Mouse (Mus musculus): Measurements from ENCODE around the gene Ccdc116.
A peak's percentile ranks its signal among the peaks of the same experiment; 100 is the strongest.
"Not testable (repeated sequence)": the region's sequence is repeated elsewhere in the genome, so short reads cannot be mapped to it uniquely, and the experiment has no call there.

Gene Ccdc116

DNA sequence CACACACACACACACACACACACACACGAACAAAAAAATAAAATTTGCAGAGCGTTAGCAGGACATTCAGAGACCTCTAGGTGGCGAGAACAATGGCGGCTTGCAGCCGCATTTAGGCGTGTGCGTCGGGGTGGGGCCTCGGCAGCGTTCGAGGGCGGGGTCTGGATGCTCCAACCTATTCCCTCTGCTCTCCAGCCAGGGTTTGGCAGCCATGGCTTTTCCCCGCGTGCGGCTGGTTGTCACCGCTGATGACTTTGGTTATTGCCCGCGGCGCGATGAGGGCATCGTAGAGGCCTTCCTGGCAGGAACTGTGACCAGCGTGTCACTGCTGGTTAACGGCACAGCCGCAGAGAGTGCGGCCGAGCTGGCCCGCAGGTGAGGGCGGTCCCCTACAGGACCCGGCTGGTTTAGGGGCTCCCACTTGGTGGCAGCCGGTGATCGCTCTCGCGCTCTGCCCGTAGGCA, at the start of gene Ccdc116:
Ccdc116 (minus strand) TSS at position 458 of the 464 bp plus-strand sequence.
- DNase-seq, result peak; percentile 95

DNA sequence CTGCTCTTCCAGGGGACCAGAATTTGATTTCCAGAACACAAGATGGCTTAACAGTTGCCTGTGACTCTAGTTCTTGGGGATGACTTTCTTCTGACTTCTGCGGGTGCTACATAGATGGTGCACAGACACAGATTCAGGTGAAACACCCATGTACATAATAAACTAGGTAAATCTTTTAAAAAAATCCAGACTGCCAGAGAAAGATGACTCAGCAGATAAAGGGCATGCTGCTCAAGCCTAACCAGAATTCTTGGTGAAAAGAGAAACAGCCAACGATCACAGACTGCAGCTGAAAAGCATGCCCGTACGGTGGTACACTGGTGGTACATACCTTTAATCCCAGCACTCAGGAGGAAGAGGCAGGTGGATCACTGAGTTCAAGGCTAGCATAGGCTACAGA, 46.8 kb upstream of the Ccdc116 start:
- no peak for DNase-seq

DNA sequence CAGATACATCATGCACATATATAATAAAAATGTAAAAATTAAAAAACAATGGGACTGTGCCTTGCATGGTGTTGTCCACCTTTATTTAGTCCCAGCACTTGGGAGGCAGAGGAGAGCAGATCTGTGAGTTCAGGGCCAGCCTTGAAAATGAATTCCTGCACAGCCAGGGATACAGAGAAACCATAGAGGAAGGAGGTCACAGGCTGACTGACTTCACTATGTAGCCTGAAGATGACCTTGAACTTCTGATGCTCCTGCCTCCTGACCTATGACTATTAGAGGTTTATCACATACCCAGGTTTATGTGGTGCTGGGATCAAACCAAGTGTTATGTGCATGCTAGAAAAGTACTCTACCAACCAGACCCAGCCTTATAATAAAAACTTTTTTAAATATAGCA, 38.4 kb upstream of the Ccdc116 start:
- no peak for DNase-seq

GRCm38 (mm10) chr16:17183003-17183402, 36.0 kb upstream of the Ccdc116 start:
- DNase-seq, result no peak

DNA sequence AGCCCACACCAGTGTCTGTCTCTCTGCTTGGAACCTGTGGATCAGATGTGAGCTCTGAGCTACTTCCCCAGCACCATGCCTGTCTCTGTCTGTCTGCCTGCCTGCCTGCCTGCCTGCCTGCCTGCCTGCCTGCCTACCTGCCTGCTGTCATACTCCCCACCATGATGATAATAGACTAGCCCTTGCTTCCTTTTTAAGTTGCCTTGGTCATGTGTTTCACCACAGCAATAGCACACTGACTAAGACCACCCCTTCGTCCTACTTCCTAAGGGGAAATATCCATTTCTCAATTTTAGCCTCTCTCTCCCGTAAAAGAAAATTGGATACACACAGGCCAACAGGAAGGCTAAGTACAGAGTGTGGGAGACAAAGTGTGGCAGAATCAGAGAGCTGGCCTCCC, 35.1 kb upstream of the Ccdc116 start:
- no peak for DNase-seq

DNA sequence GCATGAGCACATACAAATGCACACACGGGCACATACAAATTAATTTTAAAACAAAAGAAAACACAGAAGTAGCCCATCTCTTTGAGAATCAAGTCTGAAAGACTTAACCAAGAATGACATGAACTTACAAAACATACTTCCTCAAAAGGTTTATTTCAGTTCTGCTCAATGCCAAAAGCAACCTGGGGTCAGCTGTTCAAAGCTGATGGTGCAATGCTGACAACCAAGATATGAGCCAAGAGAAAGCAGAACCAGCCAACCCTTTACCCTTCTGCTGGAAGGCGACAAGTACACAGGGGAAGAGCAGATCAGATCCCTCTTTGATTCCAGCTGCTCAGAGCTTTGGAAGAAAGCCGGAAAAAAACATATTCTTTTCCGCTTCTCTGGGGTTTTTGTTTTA, 34.4 kb upstream of the Ccdc116 start:
- DNase-seq, result no peak

DNA sequence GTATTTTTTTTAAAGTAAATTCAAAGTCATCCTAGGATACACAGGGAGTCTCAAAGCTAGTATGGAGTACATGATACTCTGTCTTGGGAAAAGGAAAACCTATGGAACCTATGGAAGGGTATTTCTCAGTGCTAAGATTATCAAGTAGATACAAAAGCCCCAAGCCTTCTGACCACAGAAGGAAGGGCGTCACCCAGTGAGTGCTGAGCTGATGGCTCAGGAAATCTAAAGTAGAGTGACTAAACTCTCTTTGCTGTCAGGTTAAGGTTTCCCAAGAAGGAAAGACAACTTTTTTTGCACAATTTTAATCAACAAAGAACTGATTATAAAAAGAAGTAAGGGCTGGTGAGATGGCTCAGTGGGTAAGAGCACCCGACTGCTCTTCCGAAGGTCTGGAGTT, 32.7 kb upstream of the Ccdc116 start:
- no peak for DNase-seq

- DNase-seq, result no peak
Measured at GRCm38 (mm10) chr16:17177623-17178170, 30.7 kb upstream of the Ccdc116 start.

DNA sequence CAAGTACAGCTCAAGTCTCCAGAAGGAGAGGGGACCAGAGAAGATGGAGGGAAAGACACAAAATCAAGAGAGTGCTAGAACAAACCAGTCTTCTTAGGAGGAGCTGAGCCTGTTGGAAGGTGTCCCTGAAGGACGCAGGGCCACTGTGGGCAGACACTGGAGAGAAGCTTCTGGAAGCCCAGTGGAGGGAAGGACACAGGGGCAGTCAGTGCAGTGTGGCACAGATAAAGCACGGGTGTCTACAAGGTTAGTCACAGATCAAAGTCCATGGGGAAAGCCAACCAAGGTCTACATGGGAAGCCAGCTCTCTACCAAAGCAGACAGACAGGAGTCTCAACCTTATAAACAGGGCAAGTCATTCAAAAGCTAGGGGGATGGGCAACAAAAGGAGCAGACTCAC, 28.7 kb upstream of the Ccdc116 start:
- DNase-seq, result no peak

- no peak for DNase-seq
Measured at GRCm38 (mm10) chr16:17168049-17168448, 21.0 kb upstream of the Ccdc116 start.

- DNase-seq, result no peak
Measured at GRCm38 (mm10) chr16:17167179-17167578, 20.1 kb upstream of the Ccdc116 start.

DNA sequence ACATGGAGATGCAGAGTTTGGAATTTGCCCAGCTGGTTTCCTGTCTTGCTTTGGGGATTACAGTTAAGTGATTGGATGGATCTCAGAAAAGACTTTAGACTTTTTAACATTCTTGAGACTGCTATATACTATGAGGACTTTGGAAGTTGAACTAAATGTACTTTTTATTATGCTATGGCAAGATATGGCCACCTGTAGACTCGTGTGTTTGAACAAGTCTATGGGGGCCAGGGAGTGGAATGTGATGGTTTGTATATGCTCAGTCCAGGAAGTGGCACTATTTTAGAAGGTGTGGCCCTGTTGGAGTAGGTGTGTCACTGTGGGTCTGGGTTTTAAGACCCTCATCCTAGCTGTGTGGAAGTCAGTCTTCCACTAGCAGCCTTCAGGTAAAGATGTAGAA, 18.4 kb upstream of the Ccdc116 start:
- not testable (repeated sequence) for DNase-seq

DNA sequence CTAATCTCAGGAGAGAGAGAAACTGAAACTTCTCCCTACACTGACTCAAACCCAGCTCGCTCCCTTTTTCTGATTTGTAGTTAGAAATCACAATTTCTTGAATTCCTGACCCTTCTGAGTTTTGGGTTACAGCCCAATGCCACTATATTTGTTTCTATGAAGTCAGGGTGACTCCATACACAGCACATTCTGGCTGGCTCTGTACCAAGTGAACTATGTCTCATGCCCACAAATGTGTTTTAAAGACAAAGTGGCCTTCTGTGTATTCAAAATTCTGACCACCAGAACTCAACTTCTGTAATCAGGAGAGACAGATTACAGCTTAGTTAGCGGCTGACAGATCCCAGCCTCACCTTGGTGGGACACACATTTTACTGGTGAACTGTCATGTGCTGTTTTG, 7.3 kb upstream of the Ccdc116 start:
- no peak for DNase-seq

DNA sequence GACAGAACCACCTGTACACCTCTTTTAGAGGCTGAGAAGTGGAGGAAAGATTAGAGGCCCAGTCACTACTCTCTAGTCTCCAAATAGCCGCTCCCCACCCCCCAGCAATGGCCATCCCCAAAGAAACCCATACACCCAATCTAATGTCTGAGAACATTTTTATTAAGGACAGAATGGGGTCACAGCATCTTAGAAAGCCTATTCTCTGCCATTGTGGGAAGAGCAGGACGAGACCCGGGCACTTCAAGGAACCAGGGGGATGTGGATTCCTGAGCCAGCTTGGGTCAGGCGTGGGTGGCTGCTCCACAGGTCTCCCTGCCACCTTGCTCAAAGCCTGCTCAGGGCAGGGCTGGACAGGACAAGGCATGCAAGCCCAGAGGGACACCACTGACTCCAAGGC, 4.8 kb upstream of the Ccdc116 start:
- DNase-seq, result no peak

DNA sequence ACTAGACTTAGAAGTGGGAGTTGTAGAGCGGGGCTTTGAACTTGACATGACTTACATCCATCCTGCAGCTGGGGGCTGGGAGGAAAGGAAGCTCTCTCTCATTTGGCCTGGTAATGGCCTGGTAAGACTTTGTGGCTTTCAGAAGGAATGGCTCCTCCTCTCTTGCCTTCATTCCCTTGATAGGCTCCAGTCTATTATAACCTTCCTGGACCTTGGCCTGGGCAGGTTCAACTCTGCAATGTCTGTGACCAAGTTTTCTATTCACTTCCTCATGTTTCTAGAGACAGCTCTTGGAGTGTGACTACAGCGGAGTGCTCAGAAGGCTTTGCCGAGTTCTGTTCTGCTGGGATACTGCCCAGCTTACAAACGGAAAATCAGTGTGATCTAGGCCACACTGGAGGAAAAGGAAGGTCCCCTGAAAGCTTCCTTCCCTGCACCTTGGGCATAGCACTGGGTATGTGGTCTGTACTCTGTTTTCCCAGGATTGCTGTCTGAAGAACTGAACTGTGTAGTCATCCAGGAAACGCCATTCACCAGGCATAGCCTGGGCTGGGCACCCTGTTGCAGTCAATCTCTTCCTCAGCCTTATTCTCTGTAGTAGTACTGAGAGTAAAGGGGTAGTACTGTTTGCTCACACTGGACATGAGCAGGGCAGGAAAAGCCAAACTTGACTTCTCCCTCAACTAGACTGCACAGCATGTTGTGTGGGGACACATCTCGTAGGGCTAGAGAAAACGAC, 3.7 kb upstream of the Ccdc116 start:
- DNase-seq, result no peak

DNA sequence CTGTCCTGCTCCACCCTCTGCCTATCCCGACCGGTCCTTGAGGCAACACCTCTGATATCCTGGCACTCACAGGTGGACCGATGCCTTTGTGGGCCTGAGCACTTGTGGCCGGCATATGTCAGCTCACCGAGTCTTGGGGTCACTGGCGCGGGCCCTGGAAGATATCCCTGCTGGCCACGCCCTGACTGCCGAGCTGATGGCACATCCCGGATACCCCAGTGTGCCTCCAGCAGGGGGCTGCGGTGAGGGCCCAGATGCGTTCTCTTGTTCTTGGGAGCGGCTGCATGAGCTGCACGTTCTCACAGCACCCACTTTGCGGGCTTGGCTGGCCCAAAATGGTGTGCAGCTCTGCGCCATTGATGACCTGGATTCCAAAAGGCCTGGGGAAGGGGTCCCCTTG, 1.1 kb upstream of the Ccdc116 start:
- DNase-seq, result peak; percentile 74

GRCm38 (mm10) chr16:17147391-17147929, 431 bp upstream of the Ccdc116 start:
- peak; percentile 34 for DNase-seq

- DNase-seq, result peak; percentile 61
Measured at GRCm38 (mm10) chr16:17144339-17144738, 2.7 kb downstream of the Ccdc116 start, which contains the start of gene Ydjc. Gene Ydjc (plus strand): TSS chr16:17144621.

DNA sequence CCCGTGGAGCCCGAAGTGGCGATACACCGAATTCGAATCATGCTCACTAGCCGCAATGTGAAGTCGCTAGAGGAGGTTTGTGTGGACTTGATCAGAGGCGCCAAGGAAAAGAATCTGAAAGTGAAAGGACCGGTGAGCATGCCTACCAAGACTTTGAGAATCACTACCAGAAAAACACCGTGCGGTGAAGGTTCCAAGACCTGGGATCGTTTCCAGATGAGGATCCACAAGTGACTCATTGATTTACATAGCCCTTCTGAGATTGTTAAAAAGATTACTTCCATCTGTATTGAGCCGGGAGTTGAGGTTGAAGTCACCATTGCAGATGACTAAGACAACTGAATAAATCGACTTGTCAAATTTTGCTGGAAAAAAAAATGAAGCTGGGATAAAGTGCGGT, 9.7 kb downstream of the Ccdc116 start:
- DNase-seq, result no peak

- peak; percentile 36 for DNase-seq
Measured at GRCm38 (mm10) chr16:17132906-17133200, 14.2 kb downstream of the Ccdc116 start.

- peak; percentile 99 for DNase-seq
Measured at GRCm38 (mm10) chr16:17132089-17132905, 14.7 kb downstream of the Ccdc116 start, which contains the start of gene Sdf2l1. Gene Sdf2l1 (minus strand): TSS chr16:17132383.

- peak; percentile 48 for DNase-seq
Measured at GRCm38 (mm10) chr16:17131191-17132088, 15.6 kb downstream of the Ccdc116 start.

DNA sequence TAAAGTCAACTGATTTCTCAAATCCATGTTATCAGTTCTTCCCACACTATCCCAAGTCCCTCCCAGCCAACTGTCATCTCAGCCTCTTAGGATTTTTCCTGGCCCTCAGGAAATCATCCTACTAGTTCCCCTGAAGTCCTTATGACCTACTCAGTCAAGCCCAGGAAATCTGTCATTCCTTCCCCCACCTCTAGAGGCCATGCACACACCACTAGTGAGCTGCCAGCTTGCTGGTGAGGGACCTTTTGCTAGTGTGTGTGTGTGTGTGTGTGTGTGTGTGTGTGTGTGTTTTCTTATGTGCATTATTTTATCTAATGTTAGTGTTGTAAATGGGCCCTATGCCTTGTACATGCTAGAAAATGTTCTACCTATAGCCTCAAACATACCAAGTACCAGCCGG, 19.7 kb downstream of the Ccdc116 start:
- peak; percentile 54 for DNase-seq

Data from embryo, embryonic 11 days (tissue).